Mouse (Mus musculus) cortical plate, adult 2 months (tissue): ENCODE results near the gene Radil.

Experiments
- CTCF ChIP-seq: fragments of 200-500 bp; IDR thresholded peaks from 2 replicates; pipeline ENCODE4 v1.5.1; 2011; ENCODE audit warnings: mild to moderate bottlenecking, control low read depth, low read length; ENCODE audit not compliant: insufficient read depth; ENCODE audit errors: extremely low read depth
- POLR2A ChIP-seq: fragments of 200-500 bp; IDR thresholded peaks from 2 replicates; pipeline ENCODE4 v1.6.1; 2011; ENCODE audit warnings: mild to moderate bottlenecking, low read length, control low read depth; ENCODE audit not compliant: insufficient read depth; ENCODE audit errors: extremely low read depth

GRCm38 (mm10) chr5:142475669-142476068 is 75.2 kb downstream of the Radil start:
- TF ChIP-seq POLR2A: no peak
- TF ChIP-seq CTCF: no peak
